Mouse (Mus musculus) lung, adult 10 weeks (tissue): ENCODE data around the gene Cdkal1. TPM values are rescaled to one million over a fixed set of nuclear protein-coding genes. Genes with fewer than 3 reads are reported as not detected.

Experiments
- polyA plus RNA-seq: library from polyadenylated mRNA; stranded (reverse); fragments of 350-450 nt; fragmentation: Illumina TruSeq; extraction: RNeasy Lipid Tissue Mini Kit (QIAGEN cat#74804); gene quantifications from one replicate; pipeline ENCODE4 v1.2.3, GENCODE M21; 2014; ENCODE audit warnings: low read depth, low replicate concordance; ENCODE audit not compliant: insufficient read depth

Gene Cdkal1
- 5.4 TPM for polyA plus RNA-seq

GRCm38 (mm10) chr13:29855281-29856031 lies at the start of gene Cdkal1:
Gene Cdkal1 (minus strand): TSS chr13:29855674.

Other genes with a start within 250 kb of the Cdkal1 start
- gene E2f3, start 130.4 kb upstream of the Cdkal1 start, polyA plus RNA-seq: 1.9 TPM